Mouse (Mus musculus) left cerebral cortex, postnatal 4 days (tissue): ENCODE data around the gene Hist2h2ab. TPM values are rescaled to one million over a fixed set of nuclear protein-coding genes. Genes with fewer than 3 reads are reported as not detected.
A peak's percentile ranks its signal among the peaks of the same experiment; 100 is the strongest.
"Not testable (repeated sequence)": the region's sequence is repeated elsewhere in the genome, so short reads cannot be mapped to it uniquely, and the experiment has no call there.

Source experiments
- DNase-seq: peaks from one replicate; pipeline ENCODE4 v3.0.0-alpha.2; 2022
- intact Hi-C: fragments of 180-260 bp; cut with DNase I; formaldehyde crosslinking; loops from one replicate; pipeline ENCODE4 v1.15.1; 2025
- microRNA-seq: library from miRNA; unstranded; fragments of <30 nt; microRNA quantifications from one replicate; pipeline ENCODE4 v1.2.0, GENCODE M21; 2022
- total RNA-seq, 2 experiments: library from RNA; stranded (reverse); gene quantifications; 2 replicates each; pipeline ENCODE4 v1.2.3; 2021

The Hist2h2ab gene
- total RNA-seq, 2 experiments from 2014 or later: 21.6 to 26.0 TPM

DNA sequence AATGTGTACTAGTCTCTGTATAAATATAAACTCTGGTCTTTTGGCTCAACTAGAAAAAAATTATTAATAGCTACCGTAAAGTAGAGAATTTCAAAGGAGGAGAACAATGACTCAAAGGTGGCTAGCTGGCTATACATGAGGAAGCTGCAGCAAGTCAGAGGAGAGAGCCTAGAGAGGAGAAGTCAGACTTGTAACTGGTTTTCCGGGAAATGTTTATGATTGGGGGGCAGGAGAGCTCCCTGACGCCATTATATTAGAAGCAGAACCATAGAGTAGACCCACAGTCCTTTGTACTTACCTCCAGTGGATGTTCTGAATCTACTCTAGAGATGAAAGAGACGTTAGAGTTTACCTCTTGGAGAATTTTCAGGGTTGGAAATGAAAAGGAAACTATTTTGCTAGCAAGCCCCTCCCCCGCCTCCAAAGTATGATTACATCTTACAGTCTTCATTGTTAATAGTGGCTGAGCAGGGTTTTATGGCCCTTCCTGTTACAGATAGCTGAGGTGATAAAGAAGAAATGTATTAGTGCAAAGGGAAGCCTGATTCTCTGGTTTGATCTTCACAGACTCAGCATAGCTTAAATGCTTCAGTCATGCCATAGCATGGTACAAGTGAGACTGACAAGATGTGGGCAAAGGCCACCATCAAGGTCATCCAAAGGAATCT, 36.4 kb downstream of the Hist2h2ab start:
- DNase-seq: no peak
- intact Hi-C loops: no loop called here

DNA sequence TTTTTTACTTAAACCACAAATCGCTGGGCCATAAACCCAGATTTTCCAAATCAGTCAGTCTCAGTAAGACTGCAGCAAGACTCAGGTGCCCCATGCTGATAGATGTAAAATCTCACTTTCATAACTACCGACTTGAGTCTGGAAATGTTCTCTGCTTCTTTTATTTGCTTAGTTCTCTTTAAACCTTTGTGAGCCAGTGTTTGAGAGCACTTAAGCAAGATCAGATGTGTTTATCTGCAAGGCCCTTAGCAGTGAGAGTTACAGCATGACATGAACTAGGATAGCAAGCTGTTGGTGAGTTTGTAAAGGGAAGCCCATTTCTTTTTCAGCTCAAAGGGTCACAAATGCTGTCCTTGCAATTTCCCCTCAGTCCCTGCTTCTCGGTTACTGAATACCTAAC, 37.5 kb downstream of the Hist2h2ab start:
- no peak for DNase-seq
- intact Hi-C loops: no loop called here

DNA sequence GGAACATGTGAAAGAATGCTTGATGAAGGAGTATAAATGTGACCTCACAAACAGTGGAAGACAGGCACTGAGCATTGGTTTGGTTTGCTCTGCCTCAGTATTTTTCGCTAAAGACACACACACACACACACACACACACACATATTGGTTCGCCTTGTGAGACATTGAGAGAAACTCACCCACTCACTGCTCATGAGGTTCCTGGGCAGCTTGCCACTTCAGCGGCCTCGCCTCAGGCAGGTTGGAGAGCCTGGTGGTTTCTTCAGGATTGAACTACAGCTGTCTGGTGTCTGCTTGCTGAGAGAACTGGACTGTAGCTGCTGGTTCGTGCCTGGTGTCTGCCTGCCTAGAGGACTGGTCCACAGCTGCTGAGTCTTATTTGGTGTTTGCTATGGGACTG, 40.6 kb downstream of the Hist2h2ab start:
- no peak for DNase-seq
- intact Hi-C loops: loop anchor here (10.0 kb wide), 1 partner anchor 195 kb away; no protein-coding TSS in a partner anchor

DNA sequence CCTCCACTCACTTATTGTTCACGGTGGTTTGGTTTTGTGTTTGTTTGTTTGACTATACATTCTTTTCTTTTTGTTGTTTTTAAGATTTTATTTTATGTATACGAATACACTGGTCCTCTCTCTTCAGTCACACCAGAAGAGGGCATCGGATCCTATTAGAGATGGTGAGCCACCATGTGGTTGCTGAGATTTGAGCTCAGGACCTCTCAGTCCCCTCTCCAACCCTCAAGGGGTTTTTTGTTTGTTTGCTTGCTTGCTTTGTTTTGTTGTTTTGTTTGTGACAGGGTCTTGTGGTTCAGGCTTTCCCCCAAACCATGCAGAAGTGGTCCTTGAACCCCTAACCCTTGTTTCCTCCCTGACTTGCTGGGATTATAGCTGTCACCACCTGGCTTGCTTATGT, 42.0 kb downstream of the Hist2h2ab start:
- no peak for DNase-seq
- intact Hi-C loops: loop anchor here (10.0 kb wide), 1 partner anchor 197 kb away; no protein-coding TSS in a partner anchor

DNA sequence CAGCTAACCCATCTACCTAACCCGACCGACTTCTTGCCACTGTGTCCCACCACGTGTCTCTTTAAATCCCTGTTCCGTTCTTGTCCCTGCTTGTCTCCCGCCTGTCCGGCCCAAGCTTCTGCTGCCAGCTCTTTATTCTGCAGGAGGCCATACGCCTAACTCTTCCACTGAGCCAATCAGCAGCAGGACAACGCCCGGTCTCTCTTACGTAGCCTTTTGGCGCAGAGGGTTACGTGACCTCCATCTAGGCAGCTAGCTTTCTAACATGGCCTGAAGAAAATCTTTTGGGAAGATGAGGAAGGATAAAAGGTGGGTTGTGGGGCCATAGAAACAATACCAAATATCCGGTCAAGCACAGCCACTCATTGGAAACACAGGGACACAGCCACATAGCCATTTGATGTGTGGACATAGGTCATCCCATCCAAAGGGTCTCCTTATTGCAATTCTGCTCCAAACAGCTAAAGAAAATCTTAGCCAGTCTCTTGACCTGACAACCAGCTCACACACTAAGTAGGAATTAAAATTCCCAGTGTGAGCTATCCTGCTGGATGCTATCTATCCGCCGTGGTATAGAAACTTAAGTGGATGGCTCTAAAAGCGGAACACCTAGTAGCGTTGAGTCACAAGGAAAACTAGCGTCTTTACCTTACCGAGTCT, 42.7 kb downstream of the Hist2h2ab start:
- DNase-seq: peak; percentile 81
- intact Hi-C loops: loop anchor here (10.0 kb wide), 1 partner anchor 198 kb away; no protein-coding TSS in a partner anchor

DNA sequence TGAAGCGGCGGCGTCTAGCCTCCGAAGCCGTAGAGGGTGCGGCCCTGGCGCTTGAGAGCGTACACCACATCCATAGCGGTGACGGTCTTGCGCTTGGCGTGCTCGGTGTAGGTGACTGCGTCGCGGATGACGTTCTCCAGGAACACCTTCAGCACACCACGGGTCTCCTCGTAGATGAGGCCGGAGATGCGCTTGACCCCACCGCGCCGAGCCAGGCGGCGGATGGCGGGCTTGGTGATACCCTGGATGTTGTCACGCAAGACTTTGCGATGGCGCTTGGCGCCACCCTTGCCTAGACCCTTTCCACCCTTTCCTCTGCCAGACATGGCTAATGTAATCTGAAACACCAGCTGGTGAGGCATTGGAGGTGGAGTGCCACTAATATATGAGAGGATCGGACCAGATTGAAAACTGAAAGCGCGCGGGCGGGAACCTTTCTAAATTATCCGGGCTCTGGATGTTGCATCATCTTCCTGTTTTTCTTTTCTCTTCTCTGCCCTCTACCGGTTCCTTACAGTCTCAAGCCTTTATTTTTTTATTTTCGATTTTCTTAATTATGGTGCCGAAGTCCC, 43.4 kb downstream of the Hist2h2ab start, which contains the start of gene Hist2h4:
Gene Hist2h4 (minus strand): TSS at position 333 of the 572 bp plus-strand sequence.
- peak; percentile 94 for DNase-seq
- intact Hi-C loops: loop anchor here (10.0 kb wide), 1 partner anchor 198 kb away; no protein-coding TSS in a partner anchor

DNA sequence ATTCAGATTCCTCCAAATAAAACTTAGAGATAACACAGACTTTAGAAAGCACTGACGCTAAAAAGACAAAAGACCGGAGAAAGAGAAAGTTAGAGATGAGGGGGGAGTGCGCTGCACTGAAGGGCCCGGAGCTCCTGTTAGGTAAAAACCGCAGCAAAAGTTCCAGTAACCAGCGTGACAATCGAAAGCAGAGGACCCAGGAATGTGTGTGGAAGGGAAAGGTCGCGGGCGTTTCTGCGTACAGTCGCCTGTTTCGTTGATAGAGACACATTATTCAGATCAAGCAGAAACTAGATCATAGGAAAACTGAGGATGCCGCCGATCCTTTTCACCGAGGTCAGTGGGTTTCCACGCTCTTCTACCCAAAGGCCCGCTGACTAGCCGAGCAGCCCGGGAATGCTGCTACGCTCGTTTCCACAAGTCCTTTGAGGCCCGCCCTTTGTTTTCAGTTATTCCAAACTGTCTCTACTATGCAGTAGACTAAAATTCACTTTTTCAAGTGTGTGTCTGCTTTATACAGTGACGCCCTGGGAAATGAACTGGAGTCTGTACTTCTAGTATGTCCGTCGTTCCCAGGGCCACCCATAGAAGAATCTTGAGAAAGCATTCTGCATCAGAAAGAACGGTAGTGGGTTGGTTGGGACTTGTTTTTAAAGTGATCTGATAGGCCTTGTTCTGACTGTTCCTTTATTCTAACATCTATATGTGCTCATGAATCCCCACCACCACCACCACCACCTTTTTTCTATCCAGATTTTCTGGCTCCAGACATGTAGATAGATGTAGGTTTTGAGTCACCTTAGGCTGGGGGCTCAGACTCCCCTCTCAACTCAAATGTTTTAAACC, 44.1 kb downstream of the Hist2h2ab start:
- intact Hi-C loops: loop anchor here (10.0 kb wide), 1 partner anchor 199 kb away; no protein-coding TSS in a partner anchor
- no peak for DNase-seq

GRCm38 (mm10) chr3:96264404-96264949, 44.8 kb downstream of the Hist2h2ab start:
- no peak for DNase-seq
- intact Hi-C loops: loop anchor here (10.0 kb wide), 1 partner anchor 200 kb away; no protein-coding TSS in a partner anchor

- intact Hi-C loops: loop anchor here (10.0 kb wide), 1 partner anchor 201 kb away; no protein-coding TSS in a partner anchor
- no peak for DNase-seq
Observed at GRCm38 (mm10) chr3:96266132-96266710, 46.6 kb downstream of the Hist2h2ab start.

GRCm38 (mm10) chr3:96267541-96267940, 47.9 kb downstream of the Hist2h2ab start:
- intact Hi-C loops: loop anchor here (10.0 kb wide), 1 partner anchor 203 kb away; no protein-coding TSS in a partner anchor
- DNase-seq: no peak

DNA sequence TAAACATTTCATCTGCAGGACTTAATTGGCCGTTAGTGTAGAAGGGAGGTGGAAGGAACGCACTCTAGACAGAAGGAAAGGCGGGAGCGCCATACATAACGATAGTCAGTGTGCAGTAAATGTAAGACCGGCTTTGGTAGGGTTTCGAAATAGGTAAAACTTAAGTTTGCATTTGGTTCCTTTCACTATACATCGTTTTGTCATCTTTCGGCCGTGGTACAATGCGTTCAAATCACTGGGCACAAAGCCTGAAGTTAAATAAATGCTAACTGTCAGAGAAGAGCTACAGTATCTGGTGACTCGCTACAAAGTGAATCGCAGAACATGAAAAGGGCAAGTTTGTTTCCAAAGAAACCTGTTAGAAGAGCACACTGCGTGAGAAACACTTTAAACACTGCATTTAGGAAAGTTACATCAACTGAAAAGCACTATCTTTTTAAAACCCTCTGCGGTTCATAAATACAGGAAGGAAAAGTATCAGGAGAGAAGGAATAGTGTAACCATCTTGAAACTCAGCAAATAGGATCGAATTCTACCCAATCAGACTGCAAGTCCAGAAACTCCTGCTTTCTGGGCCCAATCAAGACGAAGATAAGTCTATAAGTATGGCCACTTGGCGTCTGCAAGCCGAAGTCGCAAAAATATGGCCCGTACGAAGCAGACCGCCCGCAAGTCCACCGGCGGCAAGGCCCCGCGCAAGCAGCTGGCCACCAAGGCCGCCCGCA, 48.5 kb downstream of the Hist2h2ab start, which contains the start of gene Hist2h3b:
Gene Hist2h3b (plus strand): TSS at position 604 of the 725 bp plus-strand sequence.
- DNase-seq: peak; percentile 77
- intact Hi-C loops: loop anchor here (10.0 kb wide), 1 partner anchor 203 kb away; no protein-coding TSS in a partner anchor

DNA sequence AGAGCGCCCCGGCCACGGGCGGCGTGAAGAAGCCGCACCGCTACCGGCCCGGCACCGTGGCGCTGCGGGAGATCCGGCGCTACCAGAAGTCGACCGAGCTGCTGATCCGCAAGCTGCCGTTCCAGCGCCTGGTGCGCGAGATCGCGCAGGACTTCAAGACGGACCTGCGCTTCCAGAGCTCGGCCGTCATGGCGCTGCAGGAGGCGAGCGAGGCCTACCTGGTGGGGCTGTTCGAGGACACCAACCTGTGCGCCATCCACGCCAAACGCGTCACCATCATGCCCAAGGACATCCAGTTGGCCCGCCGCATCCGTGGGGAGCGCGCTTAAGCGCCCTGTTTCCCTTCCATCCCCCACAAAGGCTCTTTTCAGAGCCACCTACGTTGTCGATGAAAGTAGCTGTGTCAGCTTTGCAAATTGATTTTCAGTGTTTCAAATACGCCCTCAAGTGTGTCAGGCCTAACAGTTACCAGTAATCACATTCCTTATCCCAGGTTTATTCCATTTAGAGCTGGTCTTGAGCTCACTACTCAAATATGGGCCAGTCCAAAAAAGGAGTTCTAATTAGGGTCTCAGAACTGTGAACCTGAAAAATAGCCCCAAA, 49.2 kb downstream of the Hist2h2ab start:
- intact Hi-C loops: loop anchor here (10.0 kb wide), 1 partner anchor 204 kb away; no protein-coding TSS in a partner anchor
- not testable (repeated sequence) for DNase-seq

Small RNA genes lying within 50 kb of the gene (microRNA-seq; reads per million reads assigned to microRNA genes)
- not detected for gene Gm44492
- not detected for gene Gm47311
- not detected for gene Gm47313

Other genes starting within 250 kb of the Hist2h2ab start
- 10 to 100 TPM; 83.3 to 89.3 TPM for gene Plekho1, start 223.9 kb upstream of the Hist2h2ab start, total RNA-seq
- gene Vps45, start 161.4 kb upstream of the Hist2h2ab start, total RNA-seq: 10 to 100 TPM; 53.6 to 54.1 TPM
- 10 to 100 TPM; 17.6 to 17.9 TPM for gene Otud7b, start 115.3 kb upstream of the Hist2h2ab start, total RNA-seq
- 1 to 10 TPM; 6.4 to 7.0 TPM for gene Mtmr11, start 57.9 kb upstream of the Hist2h2ab start, total RNA-seq
- 10 to 100 TPM; 62.0 to 63.6 TPM for gene Sf3b4, start 47.5 kb upstream of the Hist2h2ab start, total RNA-seq
- gene Sv2a, start 38.7 kb upstream of the Hist2h2ab start, total RNA-seq: 100 to 1,000 TPM; 241 to 264 TPM
- 10 to 100 TPM; 18.7 to 24.7 TPM for gene Bola1, start 156 bp upstream of the Hist2h2ab start, total RNA-seq
- 10 to 100 TPM; 70.9 to 71.7 TPM for gene Hist2h2ac, start 1.0 kb downstream of the Hist2h2ab start, total RNA-seq
- 1 to 10 TPM; 4.6 to 5.2 TPM for gene Hist2h2be, start 1.3 kb downstream of the Hist2h2ab start, total RNA-seq
- gene Hist2h3c2, start 19.3 kb downstream of the Hist2h2ab start, total RNA-seq: 10 to 100 TPM; 26.7 to 36.2 TPM
- 100 to 1,000 TPM; 517 to 538 TPM for gene Hist2h2aa2, start 20.4 kb downstream of the Hist2h2ab start, total RNA-seq
- gene Hist2h2aa1, start 25.6 kb downstream of the Hist2h2ab start, total RNA-seq: 10 to 100 TPM in 1 of 2 experiments, 1 to 10 TPM in 1; 9.5 to 10.0 TPM
- gene Hist2h3c1, start 26.8 kb downstream of the Hist2h2ab start, total RNA-seq: under 1 TPM in 1 of 2 experiments, not detected in 1; 0.90 TPM
- gene Hist2h4, start 43.4 kb downstream of the Hist2h2ab start, total RNA-seq: 10 to 100 TPM; 53.4 to 58.8 TPM
- 100 to 1,000 TPM; 250 to 268 TPM for gene Hist2h3b, start 48.8 kb downstream of the Hist2h2ab start, total RNA-seq
- gene Hist2h2bb, start 49.9 kb downstream of the Hist2h2ab start, total RNA-seq: 100 to 1,000 TPM; 306 to 312 TPM
- gene Fcgr1, start 74.1 kb downstream of the Hist2h2ab start, total RNA-seq: 1 to 10 TPM in 1 of 2 experiments, under 1 TPM in 1; 0.52 to 1.2 TPM
- not detected for gene BC107364, start 232.4 kb downstream of the Hist2h2ab start, total RNA-seq